Mouse (Mus musculus) fibroblast of lung, adult 2 months (primary cell): ENCODE measurements around the gene Itgb2l.
A peak's percentile ranks its signal among the peaks of the same experiment; 100 is the strongest.
"Not testable (repeated sequence)": the region's sequence is repeated elsewhere in the genome, so short reads cannot be mapped to it uniquely, and the experiment has no call there.

Experiments used
- DNase-seq: peaks from one replicate; pipeline ENCODE4 v3.0.0-alpha.2; 2011; ENCODE audit warnings: low read depth

The Itgb2l gene

GRCm38 (mm10) chr16:96443468-96443867 lies at the start of gene Itgb2l:
TSS of gene Itgb2l (minus strand) at chr16:96443619.
- no peak for DNase-seq

GRCm38 (mm10) chr16:96491530-96491929 lies 48.1 kb upstream of the Itgb2l start:
- no peak for DNase-seq

- DNase-seq: no peak
Observed at GRCm38 (mm10) chr16:96488038-96488437, 44.6 kb upstream of the Itgb2l start.

- no peak for DNase-seq
Observed at GRCm38 (mm10) chr16:96487007-96487684, 43.7 kb upstream of the Itgb2l start.

GRCm38 (mm10) chr16:96481791-96482190 lies 38.4 kb upstream of the Itgb2l start:
- DNase-seq: no peak

- DNase-seq: no peak
Observed at GRCm38 (mm10) chr16:96474185-96474584, 30.8 kb upstream of the Itgb2l start.

- no peak for DNase-seq
Observed at GRCm38 (mm10) chr16:96472816-96473215, 29.4 kb upstream of the Itgb2l start.

GRCm38 (mm10) chr16:96472361-96472760 lies 28.9 kb upstream of the Itgb2l start:
- DNase-seq: no peak

GRCm38 (mm10) chr16:96469640-96470039 lies 26.2 kb upstream of the Itgb2l start:
- no peak for DNase-seq

- no peak for DNase-seq
Observed at GRCm38 (mm10) chr16:96468698-96469097, 25.3 kb upstream of the Itgb2l start.

- DNase-seq: no peak
Observed at GRCm38 (mm10) chr16:96468011-96468410, 24.6 kb upstream of the Itgb2l start.

GRCm38 (mm10) chr16:96467445-96467844 lies 24.0 kb upstream of the Itgb2l start, which contains the start of gene Pcp4:
TSS of gene Pcp4 (plus strand) at chr16:96467606.
- DNase-seq: peak; percentile 10

- no peak for DNase-seq
Observed at GRCm38 (mm10) chr16:96460788-96461187, 17.4 kb upstream of the Itgb2l start.

- no peak for DNase-seq
Observed at GRCm38 (mm10) chr16:96459356-96459755, 15.9 kb upstream of the Itgb2l start.

GRCm38 (mm10) chr16:96457612-96458011 lies 14.2 kb upstream of the Itgb2l start:
- no peak for DNase-seq

- no peak for DNase-seq
Observed at GRCm38 (mm10) chr16:96454086-96454485, 10.7 kb upstream of the Itgb2l start.

- not testable (repeated sequence) for DNase-seq
Observed at GRCm38 (mm10) chr16:96450871-96451270, 7.5 kb upstream of the Itgb2l start.

- no peak for DNase-seq
Observed at GRCm38 (mm10) chr16:96441826-96442225, 1.6 kb downstream of the Itgb2l start.

GRCm38 (mm10) chr16:96440871-96441270 lies 2.5 kb downstream of the Itgb2l start:
- DNase-seq: no peak

GRCm38 (mm10) chr16:96439682-96440081 lies 3.7 kb downstream of the Itgb2l start:
- DNase-seq: no peak

GRCm38 (mm10) chr16:96438946-96439345 lies 4.5 kb downstream of the Itgb2l start:
- no peak for DNase-seq

GRCm38 (mm10) chr16:96434024-96434785 lies 9.2 kb downstream of the Itgb2l start:
- DNase-seq: no peak

- DNase-seq: no peak
Observed at GRCm38 (mm10) chr16:96433266-96433665, 10.2 kb downstream of the Itgb2l start.
